Mouse (Mus musculus) heart, adult 2 months (tissue): Measurements from ENCODE around the gene Bod1l.

Experiments used
- CTCF ChIP-seq: fragments of 200-600 bp; IDR thresholded peaks from 2 replicates; pipeline ENCODE4 v1.8.1; 2022; ENCODE audit warnings: antibody characterized with exemption, mild to moderate bottlenecking, moderate library complexity
- EP300 ChIP-seq: fragments of 200-500 bp; IDR thresholded peaks from 2 replicates; pipeline ENCODE4 v1.6.1; 2011; ENCODE audit warnings: low read depth, low read length, control low read depth; ENCODE audit not compliant: insufficient read depth
- POLR2A ChIP-seq: fragments of 200-500 bp; IDR thresholded peaks from 2 replicates; pipeline ENCODE4 v1.6.1; 2011; ENCODE audit warnings: mild to moderate bottlenecking, low read depth, low read length, control low read depth; ENCODE audit not compliant: insufficient read depth

DNA sequence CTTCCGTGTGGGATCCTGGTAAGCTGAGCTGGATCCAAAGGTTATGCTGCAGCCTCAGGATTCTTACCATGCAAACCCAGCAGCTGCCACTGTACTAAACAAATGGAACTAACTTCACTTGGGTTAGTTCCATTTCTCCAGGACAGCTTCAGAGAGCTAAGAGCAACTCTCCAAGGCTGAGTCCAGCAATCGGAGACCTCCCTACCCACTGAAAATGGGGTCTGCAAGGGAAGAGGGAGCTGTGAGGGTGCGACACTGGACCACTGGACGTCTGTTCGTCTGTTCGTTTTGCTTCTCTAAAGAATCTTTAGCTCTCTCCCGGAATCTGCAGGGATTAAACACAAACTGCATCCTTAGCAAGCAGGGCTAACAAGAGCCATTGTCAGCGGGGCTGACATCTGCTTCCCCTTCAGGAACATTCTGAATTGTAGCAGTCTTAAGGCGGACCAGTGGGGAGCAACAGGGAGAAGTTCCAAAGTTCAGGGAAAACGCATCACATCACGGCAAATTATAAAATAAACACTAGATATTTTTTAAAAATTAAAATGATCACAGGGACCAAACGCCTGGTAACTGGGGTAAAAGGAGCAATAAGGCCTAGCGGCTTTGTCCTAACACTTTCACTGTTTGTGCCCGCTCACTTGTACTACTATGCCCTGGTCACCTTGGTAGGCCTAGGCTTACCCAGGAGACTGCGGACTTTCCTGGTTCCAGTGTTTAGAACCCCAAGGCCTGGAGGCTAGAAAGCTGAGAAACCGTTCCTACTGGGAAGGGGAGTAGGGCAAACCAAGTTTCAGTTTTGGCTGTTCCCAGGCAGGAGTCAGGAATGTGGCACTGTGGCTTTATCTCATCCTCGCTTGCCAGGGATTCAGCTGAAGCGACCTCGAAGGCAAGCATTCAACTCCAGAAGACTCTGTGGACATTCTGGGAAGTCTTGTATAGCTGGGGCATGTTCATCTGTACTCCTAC, 85.2 kb downstream of the Bod1l start:
- TF ChIP-seq EP300: no peak
- no peak for TF ChIP-seq POLR2A
- no peak for TF ChIP-seq CTCF
